Mouse (Mus musculus): Measurements from ENCODE around the gene Phpt1.

The Phpt1 gene

DNA sequence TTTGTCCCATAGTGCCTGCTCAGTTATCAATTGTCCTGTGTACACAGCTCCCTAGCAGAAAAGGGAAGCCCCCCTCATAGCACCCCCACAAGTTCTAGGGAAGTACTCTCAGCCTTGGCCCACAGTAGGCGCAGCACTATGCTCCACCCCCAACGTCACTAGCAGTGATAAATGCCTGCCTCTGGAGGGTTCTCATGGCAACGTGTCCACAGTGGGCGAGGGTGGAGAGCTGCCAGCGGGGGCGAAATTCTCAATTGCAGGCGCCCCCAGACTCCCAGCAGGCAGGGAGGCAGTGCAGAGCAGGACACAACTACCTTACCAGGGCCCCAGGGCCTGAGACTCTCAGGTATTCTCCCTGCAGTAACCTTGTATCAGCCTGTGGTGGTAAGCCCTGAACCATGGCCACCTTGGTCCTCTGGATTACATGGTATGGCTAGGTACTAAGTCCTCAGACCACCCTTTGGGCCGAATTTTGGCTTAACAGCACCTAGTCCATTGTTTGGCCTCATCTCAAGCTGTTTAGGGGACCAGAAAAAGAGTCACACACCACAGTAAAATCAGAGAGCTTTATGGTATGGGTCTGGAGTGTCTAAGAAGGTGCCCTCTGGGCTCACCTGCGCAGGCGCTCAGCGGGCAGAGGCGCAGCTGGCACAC lies 7.6 kb upstream of the Phpt1 start:
- no peak for DNase-seq (ENCODE audit: low read depth, low spot score)

DNA sequence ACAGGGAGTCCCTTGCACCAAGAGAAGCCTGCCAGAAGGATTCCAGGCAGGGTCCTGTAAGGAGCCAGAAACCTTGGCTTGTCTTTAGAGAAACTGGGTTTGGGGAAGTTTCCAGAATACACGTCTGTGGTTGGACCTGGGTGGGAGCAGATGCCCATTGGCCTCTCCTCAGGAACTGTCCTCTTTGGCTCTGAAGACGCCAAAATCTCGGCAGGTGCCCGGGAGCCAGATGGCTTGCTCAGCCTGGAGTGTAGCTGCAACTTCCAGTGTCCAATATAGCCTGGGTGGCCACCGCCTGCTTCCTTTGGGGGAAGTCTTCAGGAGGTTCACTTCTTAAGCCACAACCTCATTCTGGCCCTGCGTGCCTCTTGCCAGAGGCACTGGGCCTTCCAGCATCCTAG lies 6.9 kb upstream of the Phpt1 start:
- DNase-seq (ENCODE audit: low read depth, low spot score): no peak

DNA sequence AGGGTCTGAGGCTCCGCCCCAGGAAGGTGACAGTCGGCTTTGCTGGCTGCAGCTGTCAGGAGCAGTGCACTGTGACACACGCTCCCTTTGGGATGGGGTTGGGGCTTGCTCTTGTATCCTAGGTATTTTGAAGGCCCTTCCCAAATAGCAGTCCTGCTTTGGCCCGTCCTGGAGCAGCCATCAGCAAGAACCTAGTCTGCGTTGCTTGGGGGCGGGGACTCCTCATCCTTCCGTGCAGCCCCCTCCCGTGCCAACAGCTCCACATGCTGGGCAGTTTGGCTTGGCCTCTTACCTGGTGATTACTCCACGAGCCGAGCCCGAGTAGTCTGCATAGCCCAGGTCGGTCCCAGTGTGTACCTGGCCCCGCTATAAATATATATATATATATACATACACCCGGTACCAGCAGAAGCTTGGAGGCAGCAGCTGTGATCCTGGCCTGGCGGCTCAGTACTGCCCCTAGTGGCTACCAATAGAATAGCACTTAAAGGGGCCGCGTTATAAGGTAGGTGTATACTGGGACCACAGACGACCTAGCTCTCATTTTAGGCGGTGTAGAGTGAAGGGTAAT lies 6.4 kb upstream of the Phpt1 start, which contains the start of gene Ajm1:
Gene Ajm1, minus strand, starts transcription at position 464 of the 571 bp plus-strand sequence.
- DNase-seq (ENCODE audit: low read depth, low spot score): peak; percentile 56

DNA sequence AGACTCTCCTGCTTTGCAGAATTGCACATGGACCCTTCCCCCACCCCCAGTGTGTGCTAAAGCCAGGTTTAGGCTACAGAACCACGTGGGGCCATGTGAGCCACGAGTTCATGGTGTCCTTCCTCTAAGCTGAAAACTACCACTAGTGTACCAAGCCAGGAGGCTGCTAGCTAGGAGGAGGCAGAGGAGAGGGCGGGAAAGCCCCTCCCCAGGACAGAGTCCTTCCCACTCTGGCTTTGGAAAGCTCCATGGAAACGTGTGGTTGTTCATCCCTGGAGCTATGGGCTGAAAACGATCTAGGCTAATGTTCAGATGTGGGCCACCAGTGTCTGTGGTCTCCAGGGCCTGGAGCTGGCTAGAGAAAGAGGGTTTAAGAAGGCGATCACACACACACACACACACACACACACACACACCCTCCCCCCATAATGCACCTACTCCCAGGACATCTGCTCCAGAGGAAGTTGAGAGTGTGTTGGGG lies 5.6 kb upstream of the Phpt1 start:
- no peak for DNase-seq (ENCODE audit: low read depth, low spot score)

DNA sequence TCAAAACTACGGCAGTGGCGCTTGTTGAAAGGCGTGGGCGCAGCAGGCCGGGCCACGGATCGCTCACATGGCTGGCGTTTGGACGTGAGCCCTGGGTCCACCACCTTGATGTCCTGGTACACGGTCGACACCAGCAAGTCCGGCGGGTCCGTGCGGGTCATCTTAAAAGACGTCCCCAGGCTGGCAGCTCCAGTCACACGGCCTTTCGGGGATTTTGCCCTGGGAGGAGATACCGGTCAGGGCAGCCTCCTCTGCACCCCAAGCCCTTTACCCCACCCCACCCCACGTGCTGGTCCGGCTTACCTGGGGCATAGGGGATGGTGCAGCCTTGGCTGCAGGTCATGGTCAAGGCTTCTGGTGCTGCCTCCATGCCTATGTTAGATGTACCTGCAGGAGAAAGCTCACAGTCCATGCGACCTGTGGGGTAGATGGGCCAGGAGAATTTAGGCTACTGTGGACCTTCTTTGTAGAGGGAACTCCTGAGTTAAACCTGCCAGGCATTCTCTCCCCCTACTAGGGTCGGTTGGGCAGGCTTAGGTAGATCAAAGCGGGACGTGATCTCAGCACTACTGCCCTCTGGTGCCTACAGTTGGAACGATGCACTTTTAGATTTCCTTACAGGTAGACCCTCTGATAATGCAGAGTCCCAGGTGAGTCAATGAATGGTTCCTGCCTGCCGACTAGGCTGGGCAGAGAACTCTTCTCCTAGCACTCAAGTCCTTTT lies 4.9 kb upstream of the Phpt1 start:
- no peak for DNase-seq (ENCODE audit: low read depth, low spot score)

DNA sequence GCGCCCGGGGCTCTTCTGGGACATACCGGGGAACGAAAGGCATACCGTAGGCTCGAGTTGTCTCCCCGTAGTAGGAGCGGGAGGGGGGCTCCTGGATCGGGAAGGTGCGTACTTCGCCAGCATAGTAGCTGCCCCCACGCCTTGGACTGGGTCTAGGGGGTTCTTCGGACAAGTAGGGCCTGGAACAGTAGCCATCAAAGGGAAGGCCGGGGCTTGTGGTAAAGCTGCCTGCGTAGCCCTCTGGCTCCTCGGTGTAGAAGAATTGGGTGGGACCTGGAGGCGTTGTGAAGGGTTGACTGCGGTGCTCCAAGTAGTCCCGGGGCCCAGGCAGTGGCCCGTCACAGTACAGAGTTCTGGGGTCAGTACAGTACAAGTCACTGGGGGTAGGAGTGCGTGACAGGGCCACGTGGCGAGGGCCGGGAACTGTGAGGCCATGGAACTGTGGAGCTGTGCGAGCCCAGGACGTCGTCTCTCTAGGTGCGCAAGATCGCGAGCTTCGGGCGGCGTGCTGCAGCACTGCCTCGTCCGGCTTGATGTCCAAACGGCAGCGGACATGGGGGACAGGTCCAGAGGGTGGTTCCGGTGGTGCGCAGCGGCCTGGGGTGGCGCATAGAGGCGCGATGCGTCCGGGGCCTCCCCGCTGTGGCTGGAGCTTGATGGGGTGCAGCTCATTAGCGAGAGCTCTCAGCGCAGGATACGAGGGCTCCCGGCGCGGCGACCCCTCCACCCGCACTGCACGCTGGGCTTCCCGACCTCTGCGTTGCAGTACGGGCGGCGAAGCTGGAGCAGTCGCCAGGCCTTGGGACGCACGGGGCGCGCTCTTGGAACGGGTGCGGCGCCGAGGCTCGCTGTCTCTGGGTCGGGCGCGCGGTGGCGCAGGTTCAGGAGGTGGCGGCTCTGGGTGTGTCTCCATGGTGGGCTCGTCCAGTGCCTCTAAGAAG lies 4.0 kb upstream of the Phpt1 start:
- no peak for DNase-seq (ENCODE audit: low read depth, low spot score)

DNA sequence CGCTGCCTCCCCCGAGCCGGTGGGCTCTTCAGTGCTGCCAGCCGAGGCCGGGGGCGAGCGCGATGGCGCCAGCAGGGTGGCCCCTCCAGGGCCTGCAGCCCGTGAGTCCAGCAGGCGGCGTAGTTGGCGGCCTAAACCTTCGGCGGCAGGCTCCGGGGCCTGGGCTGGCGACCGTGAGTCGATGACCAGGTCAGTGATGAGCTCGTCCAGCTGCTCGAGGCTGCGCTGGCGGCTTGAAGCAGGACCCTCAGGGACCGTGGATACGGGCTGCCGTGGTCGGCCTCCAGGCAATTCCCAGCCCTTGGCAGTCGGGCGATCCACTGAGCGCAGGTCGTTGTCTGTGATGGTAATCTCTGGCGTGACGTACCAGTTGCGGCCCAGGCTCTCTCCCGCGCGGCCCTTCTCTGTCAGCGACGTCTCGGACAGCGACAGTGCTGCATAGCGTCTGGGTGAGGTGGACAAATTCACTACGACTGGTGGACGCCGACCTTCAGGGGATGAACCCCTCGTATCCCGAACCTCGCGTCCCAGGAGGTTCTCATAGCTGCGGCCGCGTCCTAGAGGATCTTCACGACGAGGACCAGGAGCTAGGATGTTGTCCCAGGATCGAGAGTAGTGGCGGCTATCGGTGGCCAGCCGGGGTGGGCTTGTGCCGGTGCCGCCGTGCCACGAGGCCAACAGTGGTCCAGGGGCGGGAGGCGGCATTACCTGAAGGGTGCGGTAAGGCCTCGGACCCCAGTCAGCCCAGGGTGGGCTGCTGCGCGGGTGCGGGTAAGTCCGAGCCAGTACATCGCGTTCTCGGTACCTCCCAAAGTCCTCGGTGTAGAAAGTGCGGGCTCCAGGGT lies 3.1 kb upstream of the Phpt1 start:
- DNase-seq (ENCODE audit: low read depth, low spot score): no peak

DNA sequence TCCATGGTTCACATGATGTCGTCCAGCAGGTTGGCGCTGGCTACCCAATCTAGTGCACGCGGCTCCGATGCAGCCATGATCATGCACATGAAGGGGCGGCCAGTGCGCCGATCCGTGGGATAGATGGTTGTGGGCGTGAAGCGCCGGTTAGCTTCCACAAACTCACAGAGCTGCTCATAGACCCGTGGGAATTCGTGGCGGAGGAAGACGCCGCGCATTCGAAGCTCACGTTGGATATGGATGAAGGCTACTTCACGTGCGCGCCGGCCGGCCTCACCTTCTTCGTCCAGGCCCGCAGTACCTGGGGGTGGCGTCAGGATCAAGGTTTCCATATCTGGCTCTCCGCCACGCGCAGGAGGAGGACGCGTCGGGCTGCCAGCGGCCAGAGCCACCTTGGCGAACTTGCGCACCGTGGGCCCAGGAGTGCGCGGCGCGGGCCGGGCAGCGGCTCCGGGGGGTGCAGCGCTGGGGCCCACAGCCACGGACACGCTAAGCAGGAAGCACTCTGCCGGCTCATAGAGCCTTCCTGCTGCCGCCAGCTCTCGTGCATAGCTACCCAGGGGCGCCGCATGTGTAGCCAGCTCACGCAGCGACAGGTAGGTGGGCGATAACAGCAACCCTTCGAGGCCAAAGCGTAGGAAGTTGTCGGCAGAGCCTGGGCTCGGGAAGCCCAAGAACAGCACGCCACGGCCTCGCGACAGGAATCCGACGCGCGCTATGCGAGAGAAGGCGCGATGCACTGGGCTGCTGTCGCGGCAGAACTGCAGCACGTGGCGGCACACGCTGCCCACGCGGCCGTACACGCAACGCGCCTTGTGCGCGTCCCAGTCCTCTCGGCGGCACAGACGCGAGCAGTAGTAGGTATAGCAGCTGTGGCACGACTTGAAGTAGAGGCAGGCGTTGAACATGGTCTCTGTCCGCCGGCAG lies 2.2 kb upstream of the Phpt1 start:
- DNase-seq (ENCODE audit: low read depth, low spot score): no peak

DNA sequence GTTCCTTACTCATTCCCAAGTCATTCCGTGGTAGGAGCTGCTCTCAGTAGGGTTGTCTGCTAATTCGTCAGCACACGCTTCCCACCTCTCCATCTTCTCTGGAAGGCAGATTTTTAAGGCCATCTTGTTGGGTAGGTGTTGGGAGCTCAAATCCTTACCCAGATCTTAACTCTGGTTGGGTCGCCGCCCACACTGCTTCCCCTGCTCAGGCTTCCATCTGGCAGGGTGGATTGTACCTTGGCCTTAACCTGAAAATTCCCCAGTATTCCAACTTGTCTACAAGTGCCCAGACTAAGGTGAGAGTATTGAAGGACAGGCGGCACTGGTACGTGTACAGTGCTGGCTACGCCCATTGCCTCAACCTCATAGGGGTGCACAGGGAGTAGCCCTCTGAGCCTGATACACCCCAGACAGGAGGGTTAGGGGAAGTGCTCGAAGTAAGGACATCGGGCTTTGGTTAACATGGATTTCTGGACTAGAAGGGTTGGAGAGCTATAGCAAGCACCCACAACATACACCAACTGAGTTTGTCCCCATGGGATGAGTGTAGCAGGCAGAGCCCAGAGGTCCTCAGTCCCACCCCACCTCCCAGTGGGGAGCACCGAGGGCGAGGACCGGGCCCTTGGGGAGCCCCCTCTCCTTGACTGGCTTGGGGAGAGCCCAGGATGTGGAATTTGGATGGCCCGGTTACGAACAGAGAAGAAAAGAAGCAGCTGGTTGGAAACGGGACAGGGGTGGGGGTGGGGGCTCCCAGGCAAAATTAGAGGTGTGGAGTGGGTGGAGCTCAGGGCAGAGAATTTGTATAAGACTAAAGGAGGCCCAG lies 1.2 kb upstream of the Phpt1 start:
- DNase-seq (ENCODE audit: low read depth, low spot score): no peak

DNA sequence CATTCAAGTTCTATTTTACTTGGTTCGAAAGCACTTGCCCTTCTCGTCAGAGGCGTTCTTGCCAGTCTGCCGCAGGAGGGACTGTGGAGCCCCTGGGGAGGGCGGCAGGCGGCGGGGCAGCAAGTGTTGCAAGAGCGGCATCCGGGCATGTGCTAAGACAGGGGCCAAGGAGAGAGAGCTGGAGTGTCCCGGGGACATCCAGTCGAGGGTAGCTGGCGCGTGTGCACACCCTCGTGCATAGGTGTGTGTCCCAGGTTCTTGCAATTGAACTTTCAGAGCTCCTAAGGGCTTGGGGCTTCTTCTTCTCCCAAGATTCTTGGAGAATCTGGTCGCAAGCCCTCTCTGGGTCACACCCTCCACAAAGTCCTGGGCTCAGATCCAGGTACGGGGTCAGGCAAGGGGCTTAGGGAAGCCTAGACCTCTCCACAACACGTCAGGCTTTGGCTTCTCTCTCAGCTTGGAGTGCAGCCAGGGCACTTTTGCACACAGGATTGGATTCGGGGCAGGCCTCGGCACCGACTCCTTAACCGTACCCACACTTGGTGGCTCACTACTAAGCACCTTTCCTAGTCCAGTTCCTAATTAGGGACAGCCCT lies 506 bp upstream of the Phpt1 start:
- peak; percentile 42 for DNase-seq (ENCODE audit: low read depth, low spot score)

DNA sequence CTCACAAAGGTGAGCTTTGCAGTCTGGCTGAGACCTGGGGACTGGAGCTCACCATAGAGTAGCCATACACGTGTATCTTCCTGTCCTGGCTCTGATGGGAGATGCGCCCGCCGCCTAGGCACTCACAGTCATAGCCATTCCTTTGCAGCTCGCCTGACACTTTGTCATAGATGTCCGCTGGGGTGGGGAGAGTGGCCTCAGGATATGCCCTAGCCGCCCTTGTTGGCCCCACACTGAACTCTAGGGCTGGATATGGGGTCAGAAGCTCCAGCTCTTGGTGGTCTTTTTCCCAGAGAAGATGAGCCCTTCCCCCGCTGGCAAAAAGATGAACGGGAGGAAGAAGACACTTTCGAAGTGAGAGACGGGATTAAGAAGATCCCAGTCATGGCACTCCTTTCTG lies 888 bp downstream of the Phpt1 start:
- no peak for DNase-seq (ENCODE audit: low read depth, low spot score)

DNA sequence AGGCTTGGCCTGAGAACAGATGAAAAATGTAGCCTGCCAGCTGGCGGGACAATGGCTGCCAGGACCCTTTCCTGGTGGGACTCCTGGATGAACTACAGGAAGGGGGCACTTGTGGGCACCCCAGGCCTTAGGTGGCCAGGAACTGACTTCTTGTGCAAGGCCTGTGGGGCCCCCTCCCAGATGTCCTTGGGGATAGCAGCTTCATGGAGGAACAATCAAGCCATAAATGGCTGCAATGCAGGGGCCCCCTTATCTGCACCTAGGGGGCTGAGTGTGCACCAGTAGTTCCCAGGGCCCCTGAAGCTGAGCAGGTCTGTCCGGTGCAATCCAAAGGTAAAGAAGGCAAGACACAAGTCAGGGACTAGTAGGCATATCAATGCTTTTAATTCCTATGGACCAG lies 2.0 kb downstream of the Phpt1 start:
- DNase-seq (ENCODE audit: low read depth, low spot score): no peak

DNA sequence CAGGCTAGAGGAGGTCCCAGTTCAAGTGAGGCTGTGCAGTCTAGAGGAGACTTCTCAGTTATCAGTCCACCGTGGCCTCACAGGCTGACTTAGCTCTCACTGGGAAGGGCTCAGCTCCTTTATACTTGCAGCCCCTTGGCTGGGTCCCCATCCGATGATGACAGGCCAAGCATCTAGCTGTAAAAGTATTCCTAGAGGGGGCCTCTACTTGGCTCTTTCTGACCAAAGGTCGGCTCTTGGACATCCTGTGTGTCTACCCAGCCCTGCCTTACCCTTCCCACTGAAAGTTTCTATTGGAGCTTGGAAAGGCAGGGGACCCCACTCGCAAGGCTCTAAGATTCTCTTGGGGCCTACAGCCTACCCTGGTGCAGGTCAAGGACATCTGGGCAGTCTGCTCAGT lies 3.8 kb downstream of the Phpt1 start:
- DNase-seq (ENCODE audit: low read depth, low spot score): no peak

DNA sequence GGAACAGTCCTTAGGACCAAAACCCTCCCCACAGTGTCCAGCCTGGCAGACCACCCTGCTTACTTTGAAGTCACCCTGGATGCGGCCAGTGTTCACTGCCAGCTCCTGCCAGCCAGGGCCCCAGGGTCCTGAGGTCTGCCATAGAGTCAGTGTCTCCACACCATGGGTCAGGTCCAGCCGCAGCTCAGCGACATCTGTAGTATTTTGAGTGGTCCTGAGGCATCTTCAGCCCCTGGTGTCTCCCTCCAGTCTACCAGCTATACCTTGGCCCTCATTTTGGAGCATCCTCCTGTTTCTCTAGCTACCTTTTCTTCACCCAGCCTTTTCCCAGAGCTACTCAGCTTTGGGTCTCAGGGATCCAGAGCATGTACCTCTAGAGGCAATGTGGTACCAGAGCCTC lies 5.7 kb downstream of the Phpt1 start:
- DNase-seq (ENCODE audit: low read depth, low spot score): no peak

DNA sequence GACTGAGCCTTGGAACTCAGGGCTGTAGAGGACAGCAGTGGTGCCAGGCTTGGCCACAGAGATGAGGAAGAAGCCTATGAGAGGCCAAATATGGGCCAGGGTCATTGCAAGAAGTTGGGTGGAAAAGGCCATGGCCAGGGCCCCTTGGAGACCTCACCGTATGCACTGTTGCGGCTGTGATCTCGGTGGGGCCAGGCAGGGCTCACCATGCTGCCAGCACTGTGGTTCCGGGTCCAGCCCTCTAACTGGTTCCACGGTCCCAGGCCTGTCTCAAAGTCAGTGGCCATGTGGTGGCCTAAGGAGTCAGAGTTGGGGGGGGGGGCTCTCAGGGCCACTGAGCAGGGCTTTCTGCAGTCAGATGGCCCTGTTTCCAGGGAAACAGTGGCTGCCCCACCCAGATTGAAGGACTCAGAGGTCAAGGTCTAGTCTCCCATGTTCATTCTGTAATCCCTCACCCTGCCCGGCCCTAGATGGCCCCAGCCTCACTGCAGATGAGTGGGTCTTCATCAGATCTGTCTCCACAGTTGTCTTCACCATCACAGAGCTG lies 6.5 kb downstream of the Phpt1 start:
- DNase-seq (ENCODE audit: low read depth, low spot score): no peak

DNA sequence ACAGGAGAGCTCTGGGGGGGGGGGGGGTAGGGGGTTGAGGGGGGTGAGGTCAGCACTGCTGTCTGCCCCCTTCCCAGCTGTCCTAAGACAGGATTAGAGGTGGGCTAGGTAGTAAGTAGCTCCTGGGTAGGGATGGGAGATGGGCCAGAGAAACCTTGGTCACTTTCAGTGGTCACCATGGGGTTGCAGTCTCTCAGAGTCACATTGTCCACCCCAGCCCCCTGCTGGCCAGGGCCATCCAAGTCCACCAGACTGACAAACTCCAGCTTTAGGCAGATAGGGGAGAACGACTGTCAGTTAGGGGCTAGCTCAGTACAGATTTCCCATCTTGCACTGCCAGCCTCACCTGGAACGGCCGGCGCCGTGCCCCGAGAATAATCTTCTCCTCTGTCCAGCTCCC lies 8.5 kb downstream of the Phpt1 start:
- DNase-seq (ENCODE audit: low read depth, low spot score): no peak

DNA sequence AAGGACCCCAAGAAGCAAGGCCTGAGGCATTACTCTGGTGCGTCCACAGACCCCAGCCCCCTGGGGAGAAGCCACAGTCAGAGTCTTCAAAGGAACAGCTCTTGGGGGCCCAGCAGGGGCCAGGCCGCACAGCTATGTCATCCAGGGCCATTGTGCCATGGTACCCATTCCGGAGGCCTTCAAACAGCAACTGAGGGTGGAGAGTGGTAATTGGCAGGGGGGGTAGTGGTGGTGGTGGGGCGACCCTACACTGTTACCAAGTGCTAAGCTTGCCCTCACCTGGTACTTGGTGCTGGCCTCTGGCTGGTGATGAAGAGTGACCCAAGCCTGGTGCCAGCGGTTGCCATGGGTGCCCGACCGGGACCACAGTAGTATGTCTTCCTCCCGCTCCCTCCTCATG lies 9.3 kb downstream of the Phpt1 start:
- DNase-seq (ENCODE audit: low read depth, low spot score): no peak

DNA sequence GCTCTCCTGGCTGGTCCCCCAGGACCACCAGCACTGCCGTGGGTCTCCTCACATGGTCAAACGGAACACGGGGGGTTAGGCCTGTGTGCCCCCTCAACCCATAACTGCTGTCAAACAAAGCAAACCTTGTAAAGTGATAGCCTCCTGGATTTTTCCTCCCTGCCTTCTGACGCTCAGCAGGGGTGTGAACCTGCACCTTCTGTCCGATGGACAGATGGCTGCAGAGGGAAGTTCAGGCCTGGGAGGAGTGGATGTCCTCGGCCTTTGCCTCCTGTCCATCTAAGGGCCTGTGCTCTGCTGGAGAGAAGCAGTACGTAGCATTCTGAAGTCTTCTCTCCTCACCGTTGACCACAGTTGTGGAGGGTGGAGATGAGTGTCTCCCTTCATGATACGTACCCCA lies 13.1 kb downstream of the Phpt1 start:
- no peak for DNase-seq (ENCODE audit: low read depth, low spot score)

Data from skeletal muscle tissue, adult 2 months (tissue).